Mouse (Mus musculus): ENCODE results near the gene Hmg20a. TPM values are rescaled to one million over a fixed set of nuclear protein-coding genes. Genes with fewer than 3 reads are reported as not detected.

Gene Hmg20a
- total RNA-seq, 1 experiment: 11.5 TPM

GRCm38 (mm10) chr9:56382786-56383185, 35.6 kb upstream of the Hmg20a start:
- H3K4me1 ChIP-seq (ENCODE audit: control insufficient read depth in 2 of 2, insufficient read depth in 2 of 2, low read length in 2 of 2, poor library complexity in 1 of 2): no peaks in the 10 kb centered on the region
- in situ Hi-C loops (cut with MboI; ENCODE audit: low sequenced_read_pairs in 2 of 2, unreplicated experiment in 2 of 2): no loop called here
- DNase-seq (ENCODE audit: low read depth, low spot score): no peak
- H3K27ac ChIP-seq (ENCODE audit: insufficient read depth, low read depth, low read length, poor library complexity, severe bottlenecking): no peak overlapping the region
- no peak overlapping the region for H3K4me3 ChIP-seq (ENCODE audit: insufficient read depth in 1 of 2, low read depth in 1 of 2, low read length in 2 of 2, poor library complexity in 1 of 2, severe bottlenecking in 1 of 2)
- no peaks in the 10 kb centered on the region for H3K36me3 ChIP-seq (ENCODE audit: control insufficient read depth, insufficient read depth, low read length, poor library complexity, severe bottlenecking)
- H3K9ac ChIP-seq (ENCODE audit: insufficient read depth, low read depth, low read length, poor library complexity, severe bottlenecking): no peak overlapping the region
- H3K9me3 ChIP-seq (ENCODE audit: control insufficient read depth, insufficient read depth, low read depth, low read length): no peaks in the 10 kb centered on the region
- TF ChIP-seq HCFC1 (IDR thresholded peaks at IDR 0.05; ENCODE audit: borderline replicate concordance, insufficient read depth, low read length) (no peak), CHD2 (IDR thresholded peaks at IDR 0.05; ENCODE audit: low read depth, low read length) (no peak), MAFK (IDR thresholded peaks at IDR 0.05; ENCODE audit: insufficient read depth, low read depth, low read length) (no peak), ZC3H11A (IDR thresholded peaks at IDR 0.05; ENCODE audit: borderline replicate concordance, low read depth, low read length) (no peak)

GRCm38 (mm10) chr9:56392857-56393256, 25.6 kb upstream of the Hmg20a start:
- H3K4me1 ChIP-seq (ENCODE audit: control insufficient read depth in 2 of 2, insufficient read depth in 2 of 2, low read length in 2 of 2, poor library complexity in 1 of 2): no peaks in the 10 kb centered on the region
- H3K36me3 ChIP-seq (ENCODE audit: control insufficient read depth, insufficient read depth, low read length, poor library complexity, severe bottlenecking): no peaks in the 10 kb centered on the region

GRCm38 (mm10) chr9:56396306-56396705, 22.1 kb upstream of the Hmg20a start:
- DNase-seq (ENCODE audit: low read depth, low spot score): no peak
- H3K9ac ChIP-seq (ENCODE audit: insufficient read depth, low read depth, low read length, poor library complexity, severe bottlenecking): no peak overlapping the region
- in situ Hi-C loops (cut with MboI; ENCODE audit: low sequenced_read_pairs in 2 of 2, unreplicated experiment in 2 of 2): no loop called here

More at GRCm38 (mm10) chr9:56392857-56393256, 25.6 kb upstream of the Hmg20a start:
- no peak for TF ChIP-seq ZC3H11A (IDR thresholded peaks at IDR 0.05; ENCODE audit: borderline replicate concordance, low read depth, low read length)
- TF ChIP-seq MAFK (IDR thresholded peaks at IDR 0.05; ENCODE audit: insufficient read depth, low read depth, low read length): no peak
- TF ChIP-seq CHD2 (IDR thresholded peaks at IDR 0.05; ENCODE audit: low read depth, low read length): no peak
- TF ChIP-seq ZNF384 (IDR thresholded peaks at IDR 0.05; ENCODE audit: low read depth, low read length): no peak
- Histone ChIP-seq H3K9ac (ENCODE audit: insufficient read depth, low read depth, low read length, poor library complexity, severe bottlenecking) (no peak overlapping the region), H3K9me3 (ENCODE audit: control insufficient read depth, insufficient read depth, low read depth, low read length) (no peaks in the 10 kb centered on the region), H3K4me3 (ENCODE audit: insufficient read depth in 1 of 2, low read depth in 1 of 2, low read length in 2 of 2, poor library complexity in 1 of 2, severe bottlenecking in 1 of 2) (no peak overlapping the region), H3K27ac (ENCODE audit: insufficient read depth, low read depth, low read length, poor library complexity, severe bottlenecking) (no peak overlapping the region)
- in situ Hi-C loops (cut with MboI; ENCODE audit: low sequenced_read_pairs in 2 of 2, unreplicated experiment in 2 of 2): no loop called here
- DNase-seq (ENCODE audit: low read depth, low spot score): no peak

GRCm38 (mm10) chr9:56404619-56405018, 13.8 kb upstream of the Hmg20a start:
- no peak overlapping the region for H3K9ac ChIP-seq (ENCODE audit: insufficient read depth, low read depth, low read length, poor library complexity, severe bottlenecking)
- no peaks in the 10 kb centered on the region for H3K36me3 ChIP-seq (ENCODE audit: control insufficient read depth, insufficient read depth, low read length, poor library complexity, severe bottlenecking)
- H3K4me1 ChIP-seq (ENCODE audit: control insufficient read depth in 2 of 2, insufficient read depth in 2 of 2, low read length in 2 of 2, poor library complexity in 1 of 2): no peaks in the 10 kb centered on the region
- in situ Hi-C loops (cut with MboI; ENCODE audit: low sequenced_read_pairs in 2 of 2, unreplicated experiment in 2 of 2): no loop called here
- no peak overlapping the region for H3K4me3 ChIP-seq (ENCODE audit: insufficient read depth in 1 of 2, low read depth in 1 of 2, low read length in 2 of 2, poor library complexity in 1 of 2, severe bottlenecking in 1 of 2)
- TF ChIP-seq CHD2 (IDR thresholded peaks at IDR 0.05; ENCODE audit: low read depth, low read length) (no peak), ZC3H11A (IDR thresholded peaks at IDR 0.05; ENCODE audit: borderline replicate concordance, low read depth, low read length) (no peak), HCFC1 (IDR thresholded peaks at IDR 0.05; ENCODE audit: borderline replicate concordance, insufficient read depth, low read length) (no peak), MAFK (IDR thresholded peaks at IDR 0.05; ENCODE audit: insufficient read depth, low read depth, low read length) (no peak), ZNF384 (IDR thresholded peaks at IDR 0.05; ENCODE audit: low read depth, low read length) (no peak)
- no peak for DNase-seq (ENCODE audit: low read depth, low spot score)
- no peaks in the 10 kb centered on the region for H3K9me3 ChIP-seq (ENCODE audit: control insufficient read depth, insufficient read depth, low read depth, low read length)
- H3K27ac ChIP-seq (ENCODE audit: insufficient read depth, low read depth, low read length, poor library complexity, severe bottlenecking): no peak overlapping the region

More at GRCm38 (mm10) chr9:56396306-56396705, 22.1 kb upstream of the Hmg20a start:
- no peak overlapping the region for H3K4me3 ChIP-seq (ENCODE audit: insufficient read depth in 1 of 2, low read depth in 1 of 2, low read length in 2 of 2, poor library complexity in 1 of 2, severe bottlenecking in 1 of 2)
- no peak overlapping the region for H3K27ac ChIP-seq (ENCODE audit: insufficient read depth, low read depth, low read length, poor library complexity, severe bottlenecking)
- H3K36me3 ChIP-seq (ENCODE audit: control insufficient read depth, insufficient read depth, low read length, poor library complexity, severe bottlenecking): no peaks in the 10 kb centered on the region
- H3K4me1 ChIP-seq (ENCODE audit: control insufficient read depth in 2 of 2, insufficient read depth in 2 of 2, low read length in 2 of 2, poor library complexity in 1 of 2): no peaks in the 10 kb centered on the region
- no peak for TF ChIP-seq ZNF384 (IDR thresholded peaks at IDR 0.05; ENCODE audit: low read depth, low read length)
- TF ChIP-seq ZC3H11A (IDR thresholded peaks at IDR 0.05; ENCODE audit: borderline replicate concordance, low read depth, low read length): no peak
- no peak for TF ChIP-seq HCFC1 (IDR thresholded peaks at IDR 0.05; ENCODE audit: borderline replicate concordance, insufficient read depth, low read length)
- no peak for TF ChIP-seq MAFK (IDR thresholded peaks at IDR 0.05; ENCODE audit: insufficient read depth, low read depth, low read length)
- no peak for TF ChIP-seq CHD2 (IDR thresholded peaks at IDR 0.05; ENCODE audit: low read depth, low read length)
- H3K9me3 ChIP-seq (ENCODE audit: control insufficient read depth, insufficient read depth, low read depth, low read length): no peaks in the 10 kb centered on the region

GRCm38 (mm10) chr9:56409928-56410327, 8.5 kb upstream of the Hmg20a start:
- H3K9me3 ChIP-seq (ENCODE audit: control insufficient read depth, insufficient read depth, low read depth, low read length): no peaks in the 10 kb centered on the region
- no peaks in the 10 kb centered on the region for H3K4me1 ChIP-seq (ENCODE audit: control insufficient read depth in 2 of 2, insufficient read depth in 2 of 2, low read length in 2 of 2, poor library complexity in 1 of 2)
- no peak overlapping the region for H3K9ac ChIP-seq (ENCODE audit: insufficient read depth, low read depth, low read length, poor library complexity, severe bottlenecking)
- H3K36me3 ChIP-seq (ENCODE audit: control insufficient read depth, insufficient read depth, low read length, poor library complexity, severe bottlenecking): no peaks in the 10 kb centered on the region
- no peak for TF ChIP-seq MAFK (IDR thresholded peaks at IDR 0.05; ENCODE audit: insufficient read depth, low read depth, low read length)
- TF ChIP-seq CHD2 (IDR thresholded peaks at IDR 0.05; ENCODE audit: low read depth, low read length): no peak
- TF ChIP-seq HCFC1 (IDR thresholded peaks at IDR 0.05; ENCODE audit: borderline replicate concordance, insufficient read depth, low read length): no peak
- no peak for TF ChIP-seq ZNF384 (IDR thresholded peaks at IDR 0.05; ENCODE audit: low read depth, low read length)
- no peak overlapping the region for H3K27ac ChIP-seq (ENCODE audit: insufficient read depth, low read depth, low read length, poor library complexity, severe bottlenecking)
- in situ Hi-C loops (cut with MboI; ENCODE audit: low sequenced_read_pairs in 2 of 2, unreplicated experiment in 2 of 2): loop anchor here in 1 of 2 experiments (10.0 kb wide), 1 partner anchor 145 kb away; no protein-coding TSS in a partner anchor
- no peak for DNase-seq (ENCODE audit: low read depth, low spot score)
- H3K4me3 ChIP-seq (ENCODE audit: insufficient read depth in 1 of 2, low read depth in 1 of 2, low read length in 2 of 2, poor library complexity in 1 of 2, severe bottlenecking in 1 of 2): no peak overlapping the region

Data from ES-E14 (cell line).